ENCODE assay signal across 16 mouse cellular contexts in the genomic region with DNA sequence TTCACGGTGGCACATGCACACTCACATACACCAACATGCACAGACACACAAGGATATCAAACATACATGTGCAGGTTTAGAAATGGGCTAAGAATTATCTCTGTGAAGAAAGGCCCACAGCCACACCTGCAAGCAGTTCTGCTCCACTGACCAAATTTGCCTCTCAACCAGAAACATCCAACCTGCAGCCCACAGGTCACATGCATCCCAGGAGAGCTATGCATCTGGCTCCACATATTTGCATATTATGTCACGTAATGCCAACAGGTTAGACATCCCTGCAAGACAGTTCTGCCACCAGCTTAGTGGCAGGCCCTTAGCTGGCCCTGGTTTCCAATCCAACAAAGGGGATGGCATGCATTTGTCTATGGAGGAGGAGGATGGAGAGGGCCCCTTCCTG.
"Had no signal": no experiment of that assay in that cellular context is flagged by ENCODE, and none has a peak within 500 bp of the region (broad histone marks: within the 10 kb centered on the region; RNA-seq: fewer than 3 reads in every experiment).

No protein-coding gene starts in this region.

- H3K4me2 ChIP-seq: liver, embryonic 13.5 days; neural tube, embryonic 12.5 days; neural tube, embryonic 15.5 days; stomach, embryonic 15.5 days had no signal

- H3K9me3 ChIP-seq: liver, embryonic 13.5 days; neural tube, embryonic 12.5 days; neural tube, embryonic 15.5 days; stomach, embryonic 15.5 days had no signal

- H3K27ac ChIP-seq: hindbrain, postnatal 0 days; left cerebral cortex, adult 2 months; liver, embryonic 13.5 days; macrophage; neural tube, embryonic 12.5 days; neural tube, embryonic 15.5 days; stomach, embryonic 15.5 days had no signal

- H3K27me3 ChIP-seq: liver, embryonic 13.5 days; neural tube, embryonic 12.5 days; neural tube, embryonic 15.5 days; stomach, embryonic 15.5 days had no signal

- ATAC-seq: hindbrain, postnatal 0 days; inflammation-experienced regulatory T-cells, adult 6 months; intestine, embryonic 16.5 days had no signal

- H3K4me3 ChIP-seq: left cerebral cortex, adult 2 months; liver, embryonic 13.5 days; neural tube, embryonic 12.5 days; neural tube, embryonic 15.5 days; stomach, embryonic 15.5 days had no signal

- H3K9ac ChIP-seq: liver, embryonic 13.5 days; neural tube, embryonic 12.5 days; neural tube, embryonic 15.5 days; stomach, embryonic 15.5 days had no signal

- H3K4me1 ChIP-seq: neural tube, embryonic 15.5 days had no signal

- DNase-seq: kidney, adult 18-20 months; kidney, adult 9 months; kidney, postnatal 36 days; layer of hippocampus, postnatal 36 days; liver, embryonic 13.5 days; lung, adult 2 months; midbrain, embryonic 14.5 days; thymus, postnatal 25 days had no signal

- H3K36me3 ChIP-seq: neural tube, embryonic 12.5 days; neural tube, embryonic 15.5 days; stomach, embryonic 15.5 days had no signal
